Mouse (Mus musculus) T-cell, adult 66 days (primary cell): ENCODE results near the gene Ubr3. TPM values are rescaled to one million over a fixed set of nuclear protein-coding genes. Genes with fewer than 3 reads are reported as not detected.

Experiments
- total RNA-seq, 2 experiments: library from RNA; stranded (reverse); gene quantifications; 3 replicates in 1 of 2; 4 replicates in 1 of 2; pipeline ENCODE4 v1.2.4; 2023

Ubr3 gene
- total RNA-seq, result 10 to 100 TPM; 68.3 to 74.8 TPM

DNA sequence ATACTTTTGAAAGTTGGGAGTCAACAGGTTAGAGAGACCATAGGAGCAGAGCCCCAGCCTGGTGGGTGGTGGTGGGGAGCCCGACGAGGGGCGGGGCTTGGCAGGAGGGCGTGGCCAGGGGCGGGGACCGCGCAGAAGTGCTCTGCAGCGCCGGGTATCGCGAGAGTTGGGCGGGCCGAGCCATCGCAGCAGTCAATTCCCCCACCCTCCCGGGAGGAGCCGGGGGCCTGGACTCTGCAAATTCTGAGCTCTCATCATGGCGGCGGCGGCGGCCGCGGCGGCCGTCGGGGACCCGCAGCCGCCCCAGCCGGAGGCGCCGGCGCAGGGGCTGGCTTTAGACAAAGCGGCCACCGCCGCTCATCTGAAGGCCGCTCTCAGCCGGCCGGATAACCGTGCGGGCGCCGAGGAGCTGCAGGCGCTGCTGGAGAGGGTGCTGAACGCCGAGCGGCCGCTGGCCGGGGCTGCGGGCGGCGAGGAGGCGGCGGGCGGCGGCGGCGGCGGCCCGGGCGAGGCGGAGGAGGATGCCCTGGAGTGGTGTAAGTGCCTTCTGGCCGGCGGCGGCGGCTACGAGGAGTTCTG, at the start of gene Ubr3:
Ubr3 (plus strand) TSS at position 208 of the 579 bp plus-strand sequence.

DNA sequence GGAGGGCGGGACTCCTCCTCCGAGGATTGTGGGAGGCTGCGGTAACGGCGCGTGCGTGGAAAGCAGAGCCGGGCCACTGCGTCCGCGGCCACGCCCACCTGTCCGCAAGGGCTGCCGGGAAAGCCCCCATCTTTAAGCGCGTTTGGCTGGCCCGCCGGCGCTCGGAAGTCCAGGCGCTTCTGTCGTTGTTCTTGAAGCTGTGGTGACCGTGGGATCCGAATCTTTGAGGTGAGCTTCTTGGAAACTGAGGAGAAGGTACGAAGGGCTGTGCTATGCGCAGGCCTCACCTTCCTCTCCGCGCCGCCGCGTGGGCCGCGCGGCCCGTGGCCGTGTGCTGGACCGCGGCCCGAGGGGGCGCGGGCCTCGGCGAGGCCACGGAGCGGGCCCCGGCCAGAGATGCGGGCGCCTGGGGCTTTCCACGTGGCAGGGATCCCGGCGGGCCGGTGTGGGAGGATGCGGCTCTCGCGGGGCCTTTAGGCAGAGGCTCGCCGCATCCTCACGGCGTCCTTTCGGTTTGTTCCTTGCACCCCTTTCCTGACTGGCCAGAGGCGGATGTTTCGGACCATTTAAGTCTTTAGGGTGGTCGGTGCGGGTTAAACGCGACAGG, 35.5 kb upstream of the Ubr3 start, which contains the start of gene Ssb:
Ssb (plus strand) TSS at position 78 of the 607 bp plus-strand sequence.

DNA sequence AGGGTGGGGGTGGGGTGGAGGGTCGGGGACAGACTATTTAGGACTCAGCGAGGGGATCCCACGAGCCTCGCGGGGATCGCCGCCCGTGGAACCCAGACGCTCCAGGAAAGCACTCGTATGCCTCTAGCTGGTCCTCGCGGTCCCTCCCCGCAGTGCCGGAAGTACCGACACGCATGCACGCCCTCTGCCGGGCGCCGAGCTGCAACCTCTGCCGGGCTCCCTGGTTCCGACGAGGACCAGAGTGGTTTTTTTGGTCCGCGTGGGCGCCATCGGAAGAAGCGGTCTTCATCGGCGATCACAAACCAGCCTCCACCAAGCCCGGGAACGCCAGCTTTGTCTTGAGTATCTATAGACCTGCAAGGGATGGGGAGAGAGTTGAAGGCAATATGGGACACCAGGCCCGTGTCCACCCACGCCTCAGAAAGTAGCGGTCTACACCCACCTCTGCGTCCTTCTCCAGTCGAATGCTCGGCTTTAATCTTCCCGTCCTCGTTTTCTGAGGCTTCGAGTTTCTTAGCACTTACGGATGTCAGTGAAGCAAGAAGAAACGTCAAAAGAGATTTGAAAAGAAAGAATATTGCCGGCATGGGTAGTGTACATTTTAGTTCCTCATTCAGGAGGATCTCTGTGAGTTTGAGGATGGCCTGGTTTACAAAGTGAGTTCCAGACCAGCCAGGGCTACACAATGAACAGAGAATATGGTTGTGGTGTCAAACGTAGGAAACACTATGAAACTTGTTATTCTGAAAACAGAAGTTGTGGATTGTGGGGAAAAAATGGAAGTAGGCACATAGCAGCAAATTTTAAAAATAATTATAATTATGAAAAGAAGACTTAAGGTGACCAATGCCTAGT, 11.4 kb upstream of the Ubr3 start, which contains the start of gene Mettl5:
Mettl5 (minus strand) TSS at position 165 of the 855 bp plus-strand sequence.

DNA sequence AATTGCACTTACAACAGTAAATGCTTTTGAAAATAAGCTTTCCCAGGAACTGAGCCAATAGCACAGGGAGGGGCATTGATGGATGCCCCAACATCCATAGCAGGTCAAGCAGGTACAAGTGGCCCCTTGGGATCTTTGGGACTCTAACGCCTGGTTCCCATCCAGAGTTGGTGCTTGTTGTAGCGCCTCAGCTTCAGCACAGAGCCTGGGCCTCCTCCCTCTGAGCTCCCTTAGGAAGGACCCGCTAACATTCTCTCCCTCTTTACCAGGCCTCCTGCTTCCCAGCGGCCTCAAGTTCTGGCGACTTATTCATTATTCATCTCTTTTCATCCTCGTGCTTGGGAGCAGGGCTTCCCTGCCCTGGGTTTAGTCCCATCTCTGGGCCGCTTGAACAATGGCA, 141.7 kb downstream of the Ubr3 start, which contains the start of gene Myo3b:
Myo3b (plus strand) TSS at position 375 of the 400 bp plus-strand sequence.

Other genes with a start within 250 kb of the Ubr3 start
- gene Klhl41, start 227.1 kb upstream of the Ubr3 start, total RNA-seq, result under 1 TPM in 1 of 2 experiments, not detected in 1; 0.21 TPM
- 10 to 100 TPM; 19.3 to 20.8 TPM for gene Fastkd1, start 183.7 kb upstream of the Ubr3 start, total RNA-seq
- 100 to 1,000 TPM in 1 of 2 experiments, 10 to 100 TPM in 1; 99.4 to 107 TPM for gene Ppig, start 174.7 kb upstream of the Ubr3 start, total RNA-seq
- 1 to 10 TPM; 1.3 to 1.5 TPM for gene Ccdc173, start 107.7 kb upstream of the Ubr3 start, total RNA-seq
- gene Phospho2, start 107.6 kb upstream of the Ubr3 start, total RNA-seq, result 10 to 100 TPM; 27.5 to 29.8 TPM
- gene Klhl23, start 75.3 kb upstream of the Ubr3 start, total RNA-seq, result under 1 TPM in 1 of 2 experiments, not detected in 1; 0.23 TPM
- gene Ssb, start 35.7 kb upstream of the Ubr3 start, total RNA-seq, result 100 to 1,000 TPM; 193 to 196 TPM
- gene Mettl5, start 11.6 kb upstream of the Ubr3 start, total RNA-seq, result 10 to 100 TPM; 16.2 to 18.0 TPM
- 1 to 10 TPM; 2.6 to 4.0 TPM for gene Myo3b, start 141.9 kb downstream of the Ubr3 start, total RNA-seq